Mouse (Mus musculus): ENCODE results near the gene Pou5f2.

DNA sequence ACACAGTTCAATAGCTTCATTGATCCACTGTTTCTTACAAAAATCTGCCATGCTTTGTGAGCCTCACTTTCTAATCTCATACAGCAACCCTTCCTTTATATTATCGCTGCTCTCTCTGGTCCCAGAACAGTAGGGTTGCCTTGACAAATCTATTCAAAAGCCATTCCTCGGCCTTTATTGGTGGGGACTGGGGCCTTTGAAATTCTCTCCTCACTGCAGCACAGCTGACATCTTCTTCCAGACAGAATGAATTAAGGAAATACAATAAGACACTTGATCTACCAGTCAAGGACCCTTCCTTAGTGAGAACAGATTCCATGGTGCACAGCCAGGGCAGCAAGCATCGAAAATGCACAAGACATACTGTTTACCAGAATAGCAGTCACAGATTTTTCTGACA lies 19.4 kb upstream of the Pou5f2 start:
- TF ChIP-seq HCFC1 (IDR thresholded peaks at IDR 0.05; ENCODE audit: borderline replicate concordance, insufficient read depth, low read length) (no peak), MAFK (IDR thresholded peaks at IDR 0.05; ENCODE audit: insufficient read depth, low read depth, low read length) (no peak), ZC3H11A (IDR thresholded peaks at IDR 0.05; ENCODE audit: borderline replicate concordance, low read depth, low read length) (no peak)

All from ES-E14 (cell line).